Mouse (Mus musculus) hindbrain, embryonic 16.5 days (tissue): Measurements from ENCODE around the gene Serp1. TPM values are rescaled to one million over a fixed set of nuclear protein-coding genes. Genes with fewer than 3 reads are reported as not detected.
A peak's percentile ranks its signal among the peaks of the same experiment; 100 is the strongest.

ENCODE experiments used
- ATAC-seq: fragments of 200-750 bp; cut with Nextera tagmentation; 2 replicates; pipeline ENCODE4 v1.8.0; 2017; ENCODE audit warnings: moderate TSS enrichment, moderate library complexity
- H3K27ac ChIP-seq: fragments of 300-500 bp; sonication (generic); 2 replicates; pipeline ENCODE4 v1.5.1; 2014; ENCODE audit warnings: low read depth, mild to moderate bottlenecking, control low read depth, low read length, moderate library complexity
- H3K27me3 ChIP-seq: fragments of 300-500 bp; sonication (generic); replicated peaks from 2 replicates; pipeline ENCODE4 v1.6.1; 2014; ENCODE audit warnings: low read length; ENCODE audit not compliant: control insufficient read depth, insufficient read depth
- H3K36me3 ChIP-seq: fragments of 300-500 bp; sonication (generic); 2 replicates; pipeline ENCODE4 v1.6.1; 2014; ENCODE audit warnings: mild to moderate bottlenecking, low read length, moderate library complexity, mixed read lengths; ENCODE audit not compliant: control insufficient read depth, insufficient read depth
- H3K4me1 ChIP-seq: fragments of 300-500 bp; sonication (generic); 2 replicates; pipeline ENCODE4 v1.6.1; 2014; ENCODE audit warnings: low read depth, low read length; ENCODE audit not compliant: control insufficient read depth, insufficient read depth
- H3K4me2 ChIP-seq: fragments of 300-500 bp; sonication (generic); 2 replicates; pipeline ENCODE4 v1.6.1; 2014; ENCODE audit warnings: mild to moderate bottlenecking, low read length, control low read depth, moderate library complexity
- H3K4me3 ChIP-seq: fragments of 300-500 bp; sonication (generic); 2 replicates; pipeline ENCODE4 v1.5.1; 2014; ENCODE audit warnings: mild to moderate bottlenecking, low read length, control low read depth, moderate library complexity
- H3K9ac ChIP-seq: fragments of 300-500 bp; sonication (generic); 2 replicates; pipeline ENCODE4 v1.6.1; 2014; ENCODE audit warnings: low read depth, mild to moderate bottlenecking, control low read depth, low read length, moderate library complexity
- H3K9me3 ChIP-seq: fragments of 300-500 bp; sonication (generic); 2 replicates; pipeline ENCODE4 v1.6.1; 2014; ENCODE audit warnings: mild to moderate bottlenecking, low read length, moderate library complexity; ENCODE audit not compliant: control insufficient read depth
- WGBS: fragments of 180-500 bp; shearing (Covaris S2); extraction: QIAGEN DNeasy Blood & Tissue Kit; methylation state at CpG from one replicate; pipeline ENCODE4 v1.1.7; 2014; 5-methylcytosine and 5-hydroxymethylcytosine counted together
- polyA plus RNA-seq: library from polyadenylated mRNA; unstranded; fragments of >200 nt; fragmentation: Nextera tagmentation; extraction: Ambion mirVana; gene quantifications from 2 replicates; pipeline ENCODE4 v1.2.1, GENCODE M21; 2015

Serp1 gene
- polyA plus RNA-seq, 1 experiment from 2014 or later = 59.2 TPM

DNA sequence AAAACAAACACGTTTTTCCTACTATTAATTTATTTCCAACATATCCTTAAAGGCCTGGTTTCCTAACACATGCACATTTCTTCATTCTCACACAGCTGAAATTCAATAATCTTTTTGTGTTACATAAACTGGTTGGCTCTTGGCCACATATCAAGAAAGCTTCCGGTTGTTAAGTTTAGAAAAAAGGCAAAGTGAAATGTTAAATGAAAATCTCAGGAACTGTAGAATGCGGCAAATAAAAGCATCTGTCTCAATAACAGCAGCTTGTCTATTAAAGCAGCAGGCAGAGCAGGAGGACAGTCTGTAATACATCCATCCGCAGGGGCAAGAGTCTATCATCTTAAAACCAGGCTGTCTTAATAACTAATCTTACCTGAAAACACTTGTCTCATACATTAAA lies 1.4 kb downstream of the Serp1 start:
- WGBS = 67% methylated on average over 4 of the region's 4 CpGs
- Histone ChIP-seq H3K9me3 (no peaks in the 10 kb centered on the region), H3K4me1 (peaks cover 15% of the 10 kb centered on the region), H3K4me3 (peak overlapping the region; percentile 99), H3K36me3 (peaks cover 12% of the 10 kb centered on the region), H3K27ac (no peak overlapping the region), H3K4me2 (peak overlapping the region; percentile 73), H3K9ac (peak overlapping the region; percentile 23; the same call in 1 of the 2 replicates), H3K27me3 (no peaks in the 10 kb centered on the region)
- ATAC-seq = no peak

DNA sequence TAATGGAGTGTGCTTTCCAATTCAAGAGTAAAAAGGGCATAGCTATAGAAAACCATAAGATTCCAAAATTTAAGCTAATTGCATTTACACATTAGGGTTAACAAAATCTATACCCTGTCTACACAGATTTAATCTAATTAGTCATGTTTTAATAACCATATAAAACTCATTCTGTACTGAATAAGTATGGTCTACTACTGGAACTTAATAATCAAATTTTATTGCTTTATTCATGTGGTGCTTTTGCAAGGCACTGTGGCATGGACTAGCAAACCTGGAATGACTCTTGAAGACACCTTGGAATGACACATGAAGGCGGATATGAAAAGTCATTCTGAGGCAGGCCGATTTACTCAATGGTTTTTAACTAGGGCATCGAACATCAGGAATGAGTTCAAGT lies 2.3 kb downstream of the Serp1 start:
- Histone ChIP-seq H3K27me3 (no peaks in the 10 kb centered on the region), H3K4me1 (peaks cover 15% of the 10 kb centered on the region), H3K4me3 (no peak overlapping the region), H3K36me3 (peaks cover 12% of the 10 kb centered on the region), H3K9ac (no peak overlapping the region), H3K9me3 (no peaks in the 10 kb centered on the region), H3K4me2 (no peak overlapping the region), H3K27ac (no peak overlapping the region)
- WGBS = 94% methylated on average over 3 of the region's 3 CpGs
- no peak for ATAC-seq

DNA sequence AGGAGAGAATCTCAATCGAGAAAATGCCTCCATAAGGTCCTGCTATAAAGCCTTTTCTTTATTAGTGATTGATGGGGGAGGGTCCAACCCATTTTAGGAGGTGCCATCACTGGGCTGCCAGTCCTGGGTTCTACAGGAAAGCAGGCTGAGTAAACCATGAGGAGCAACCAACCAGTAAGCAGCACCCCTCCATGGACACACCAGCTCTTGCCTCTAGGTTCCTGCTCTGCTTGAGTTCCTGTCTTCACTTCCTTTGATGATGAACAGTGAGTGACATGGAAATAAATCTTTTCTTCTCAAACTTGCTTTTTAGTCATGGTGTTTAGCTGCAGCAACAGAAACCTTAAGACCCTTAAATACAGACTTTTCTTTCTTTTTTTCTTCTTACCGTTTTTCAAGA lies 4.3 kb downstream of the Serp1 start:
- Histone ChIP-seq H3K27me3 (no peaks in the 10 kb centered on the region), H3K9me3 (no peaks in the 10 kb centered on the region), H3K4me1 (peaks cover 8% of the 10 kb centered on the region), H3K36me3 (peaks cover 12% of the 10 kb centered on the region), H3K9ac (no peak overlapping the region), H3K4me2 (no peak overlapping the region), H3K4me3 (no peak overlapping the region), H3K27ac (no peak overlapping the region)
- 96% methylated on average over 2 of the region's 2 CpGs for WGBS
- ATAC-seq = no peak

DNA sequence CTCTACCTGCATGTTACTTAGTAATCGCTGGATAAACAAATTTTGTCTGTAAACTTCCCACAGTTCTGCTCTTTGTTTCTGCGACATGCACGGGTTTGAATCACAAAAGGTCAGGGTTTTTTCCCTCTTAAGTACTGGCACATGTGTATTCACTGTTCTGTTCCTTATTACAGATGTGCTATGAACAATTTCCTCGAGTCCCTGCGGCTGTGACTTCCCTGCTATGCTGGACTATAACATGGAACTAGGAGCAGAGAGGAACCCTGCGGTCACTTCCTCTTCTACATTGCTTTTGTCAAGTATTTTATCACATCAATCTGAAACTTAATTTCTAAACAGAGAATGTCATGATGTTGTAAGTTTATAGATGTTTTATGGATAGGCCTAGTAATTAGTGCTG lies 5.4 kb downstream of the Serp1 start:
- Histone ChIP-seq H3K27ac (no peak overlapping the region), H3K9ac (no peak overlapping the region), H3K36me3 (peaks cover 12% of the 10 kb centered on the region), H3K4me2 (no peak overlapping the region), H3K4me1 (peaks cover 8% of the 10 kb centered on the region), H3K27me3 (no peaks in the 10 kb centered on the region), H3K4me3 (no peak overlapping the region), H3K9me3 (no peaks in the 10 kb centered on the region)
- 92% methylated on average over 6 of the region's 6 CpGs for WGBS
- no peak for ATAC-seq

DNA sequence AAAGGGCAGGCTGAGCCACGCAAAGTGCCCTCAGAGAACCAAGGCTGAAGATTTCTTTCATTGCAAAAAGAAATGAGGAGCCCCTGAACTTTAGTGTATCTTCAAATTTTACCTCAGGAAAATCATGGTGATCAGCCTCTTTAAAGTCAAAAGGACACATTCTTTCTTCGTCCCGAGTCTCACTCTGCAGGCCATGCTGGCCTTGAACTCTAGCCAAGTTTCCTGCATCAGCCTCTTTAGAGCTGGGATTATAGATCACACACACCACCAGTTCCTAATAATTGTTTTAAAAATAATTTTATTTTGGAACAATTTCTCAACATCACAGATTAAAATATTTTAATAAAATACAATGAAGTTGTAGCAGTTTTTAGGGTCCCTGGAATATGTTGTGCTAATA lies 6.2 kb downstream of the Serp1 start:
- WGBS = 59% methylated on average over 3 of the region's 3 CpGs
- Histone ChIP-seq H3K9me3 (no peaks in the 10 kb centered on the region), H3K4me3 (no peak overlapping the region), H3K9ac (no peak overlapping the region), H3K27me3 (no peaks in the 10 kb centered on the region), H3K27ac (no peak overlapping the region), H3K36me3 (peaks cover 12% of the 10 kb centered on the region), H3K4me2 (no peak overlapping the region), H3K4me1 (peaks cover 8% of the 10 kb centered on the region)
- ATAC-seq = no peak

DNA sequence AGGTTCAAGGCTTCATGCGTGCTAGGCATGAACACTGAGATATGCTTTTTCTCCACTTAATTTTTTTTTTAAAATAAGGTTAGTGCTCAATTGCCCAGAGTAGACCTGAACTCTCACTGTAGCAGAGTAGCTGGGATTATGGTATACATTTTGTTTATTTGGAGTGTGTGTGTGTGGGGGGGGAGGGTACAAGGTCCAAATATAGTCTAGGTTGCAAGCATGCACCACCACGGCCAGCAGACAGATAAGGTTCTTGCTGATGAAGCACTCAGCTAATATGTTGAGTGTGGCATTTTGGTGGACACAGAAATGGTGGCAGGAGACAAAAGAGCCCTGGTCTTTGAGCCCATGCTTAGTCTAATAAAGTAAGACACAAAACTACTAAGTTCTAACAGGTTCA lies 6.7 kb downstream of the Serp1 start:
- H3K27me3 ChIP-seq = no peaks in the 10 kb centered on the region
- H3K9ac ChIP-seq = no peak overlapping the region
- no peak overlapping the region for H3K27ac ChIP-seq
- no peak overlapping the region for H3K4me3 ChIP-seq
- no peak overlapping the region for H3K4me2 ChIP-seq
- no peak for ATAC-seq
- H3K36me3 ChIP-seq = peaks cover 12% of the 10 kb centered on the region
- WGBS = 85% methylated on average over 2 of the region's 2 CpGs
- no peaks in the 10 kb centered on the region for H3K9me3 ChIP-seq
- peaks cover 2% of the 10 kb centered on the region for H3K4me1 ChIP-seq

DNA sequence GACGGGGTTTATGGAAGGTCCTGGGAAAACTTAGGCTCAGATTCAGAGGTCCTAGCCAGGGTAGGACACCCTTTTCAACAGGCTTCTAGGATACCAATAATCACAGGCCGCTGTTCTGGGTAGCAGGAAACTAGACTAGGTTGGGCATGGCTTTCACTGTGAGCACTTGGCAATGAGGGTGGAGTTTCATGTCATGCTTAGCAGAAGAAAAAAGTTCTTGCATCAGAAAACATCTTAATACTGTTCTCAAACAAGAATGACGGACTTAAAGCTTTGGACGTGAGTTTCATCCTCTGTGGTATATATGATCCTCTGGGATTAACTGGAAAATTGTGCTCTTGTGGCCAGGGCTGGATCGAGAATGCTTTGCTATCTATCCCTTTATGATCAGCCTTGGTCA lies 7.9 kb downstream of the Serp1 start:
- Histone ChIP-seq H3K27ac (no peak overlapping the region), H3K27me3 (no peaks in the 10 kb centered on the region), H3K4me1 (no peaks in the 10 kb centered on the region), H3K4me2 (no peak overlapping the region), H3K36me3 (peaks cover 9% of the 10 kb centered on the region), H3K9me3 (no peaks in the 10 kb centered on the region), H3K9ac (no peak overlapping the region), H3K4me3 (no peak overlapping the region)
- 83% methylated on average over 5 of the region's 5 CpGs for WGBS
- ATAC-seq = no peak

DNA sequence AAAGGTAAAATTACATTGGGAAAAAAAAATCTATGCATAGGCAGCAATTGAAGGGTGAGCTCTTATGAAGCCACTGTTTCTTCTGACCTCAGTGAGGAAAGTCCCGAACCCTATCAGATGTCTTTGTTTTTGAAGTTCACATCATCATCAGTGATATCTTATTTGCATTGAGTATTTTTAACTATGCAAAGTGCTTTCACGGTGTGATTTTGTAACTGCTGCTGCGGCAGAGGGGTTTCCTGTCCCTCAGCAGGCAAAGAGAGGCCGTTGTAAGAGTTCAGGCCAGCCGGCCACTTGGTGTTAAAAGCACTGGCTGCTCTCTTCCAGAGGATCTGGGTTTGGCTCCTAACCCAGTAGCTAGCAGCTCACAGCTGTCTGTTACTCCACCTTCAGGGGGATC lies 8.4 kb downstream of the Serp1 start:
- 76% methylated on average over 5 of the region's 5 CpGs for WGBS
- no peak for ATAC-seq
- no peak overlapping the region for H3K4me2 ChIP-seq

DNA sequence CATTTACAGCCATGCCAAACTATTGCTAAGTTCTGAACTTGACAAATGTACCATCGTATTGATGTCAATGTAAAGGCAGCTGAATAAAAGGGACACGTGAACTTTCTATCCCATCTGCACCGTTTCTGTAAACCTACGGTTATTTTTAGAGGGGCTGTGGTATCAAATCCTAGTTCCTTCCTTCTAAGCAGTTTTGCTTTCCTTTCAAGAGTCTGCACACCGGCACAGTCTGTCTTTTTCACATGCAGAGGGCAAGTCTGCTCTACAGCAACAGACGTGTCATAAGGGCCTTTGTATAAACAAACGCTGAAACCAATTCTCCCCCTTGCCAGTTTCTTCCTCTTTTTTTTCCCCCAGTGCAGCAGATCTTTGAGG lies 9.1 kb downstream of the Serp1 start:
- no peaks in the 10 kb centered on the region for H3K4me1 ChIP-seq
- no peak overlapping the region for H3K4me3 ChIP-seq
- 78% methylated on average over 7 of the region's 7 CpGs for WGBS
- H3K9me3 ChIP-seq = no peaks in the 10 kb centered on the region
- peaks cover 7% of the 10 kb centered on the region; the same call in 1 of the 2 replicates for H3K36me3 ChIP-seq
- H3K9ac ChIP-seq = no peak overlapping the region
- no peak for ATAC-seq
- no peak overlapping the region for H3K27ac ChIP-seq
- H3K27me3 ChIP-seq = no peaks in the 10 kb centered on the region
- H3K4me2 ChIP-seq = no peak overlapping the region

More for the DNA sequence above, 8.4 kb downstream of the Serp1 start:
- no peaks in the 10 kb centered on the region for H3K9me3 ChIP-seq
- no peak overlapping the region for H3K9ac ChIP-seq
- H3K27ac ChIP-seq = no peak overlapping the region
- no peaks in the 10 kb centered on the region for H3K4me1 ChIP-seq
- H3K36me3 ChIP-seq = peaks cover 8% of the 10 kb centered on the region; the same call in 1 of the 2 replicates
- H3K27me3 ChIP-seq = no peaks in the 10 kb centered on the region
- no peak overlapping the region for H3K4me3 ChIP-seq
